Mouse (Mus musculus): ENCODE measurements around the gene Ahcyl2.

Ahcyl2 gene

GRCm38 (mm10) chr6:29853213-29853899, 85.5 kb downstream of the Ahcyl2 start:
- DNase-seq (ENCODE audit: low spot score), result peak; percentile 89

GRCm38 (mm10) chr6:29853900-29854390, 86.1 kb downstream of the Ahcyl2 start:
- no peak for DNase-seq (ENCODE audit: low spot score)

- DNase-seq (ENCODE audit: low spot score), result no peak
Measured at GRCm38 (mm10) chr6:29858619-29859018, 90.8 kb downstream of the Ahcyl2 start.

- no peak for DNase-seq (ENCODE audit: low spot score)
Measured at GRCm38 (mm10) chr6:29859344-29859743, 91.5 kb downstream of the Ahcyl2 start.

DNA sequence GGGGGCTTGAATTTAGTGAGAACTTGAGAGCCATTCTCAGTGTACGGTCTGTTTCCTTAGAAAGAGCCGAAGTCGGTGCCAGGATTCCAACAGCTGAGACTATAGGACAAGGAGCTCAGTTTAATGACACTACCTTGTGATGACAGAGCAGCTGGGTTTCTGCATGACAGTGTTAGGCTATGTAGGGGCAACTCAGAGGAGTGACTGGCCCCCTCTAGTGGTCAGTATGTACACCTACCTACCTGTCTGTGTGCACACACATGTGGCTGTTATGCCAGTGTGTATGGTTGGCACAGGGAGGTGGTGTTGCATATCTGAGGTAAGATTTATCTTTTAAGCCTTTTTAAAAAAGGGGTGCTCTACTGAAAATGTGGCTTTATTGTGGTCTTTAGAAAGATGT, 92.4 kb downstream of the Ahcyl2 start:
- peak; percentile 49 for DNase-seq (ENCODE audit: low spot score)

GRCm38 (mm10) chr6:29864926-29865325, 97.1 kb downstream of the Ahcyl2 start:
- DNase-seq (ENCODE audit: low spot score), result no peak

- DNase-seq (ENCODE audit: low spot score), result no peak
Measured at GRCm38 (mm10) chr6:29866935-29867724, 99.3 kb downstream of the Ahcyl2 start.

GRCm38 (mm10) chr6:29868341-29868895, 100.6 kb downstream of the Ahcyl2 start:
- no peak for DNase-seq (ENCODE audit: low spot score)

DNA sequence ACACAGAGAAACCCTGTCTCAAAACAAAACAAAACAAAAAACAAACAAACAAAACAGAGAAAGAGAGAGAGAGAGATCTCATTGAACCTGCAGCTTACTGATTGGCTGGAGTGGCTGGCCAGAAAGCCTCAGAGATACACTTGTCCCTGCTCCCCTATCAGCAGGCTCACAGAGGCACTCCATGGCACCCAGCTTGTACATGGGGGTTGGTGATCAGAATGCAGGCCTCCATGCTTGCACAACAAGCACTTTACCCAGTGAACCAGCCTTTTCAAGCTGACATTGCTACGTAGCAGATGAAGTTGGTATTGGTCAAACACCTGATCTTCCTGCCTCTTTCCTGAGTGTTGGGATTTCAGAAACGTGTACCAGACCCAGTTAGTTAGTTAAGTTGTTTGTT, 105.8 kb downstream of the Ahcyl2 start:
- DNase-seq (ENCODE audit: low spot score), result no peak

GRCm38 (mm10) chr6:29875576-29875975, 107.8 kb downstream of the Ahcyl2 start:
- DNase-seq (ENCODE audit: low spot score), result no peak

GRCm38 (mm10) chr6:29876782-29877181, 109.0 kb downstream of the Ahcyl2 start:
- DNase-seq (ENCODE audit: low spot score), result no peak

- no peak for DNase-seq (ENCODE audit: low spot score)
Measured at GRCm38 (mm10) chr6:29879579-29879978, 111.8 kb downstream of the Ahcyl2 start.

- no peak for DNase-seq (ENCODE audit: low spot score)
Measured at GRCm38 (mm10) chr6:29880796-29881195, 113.0 kb downstream of the Ahcyl2 start.

DNA sequence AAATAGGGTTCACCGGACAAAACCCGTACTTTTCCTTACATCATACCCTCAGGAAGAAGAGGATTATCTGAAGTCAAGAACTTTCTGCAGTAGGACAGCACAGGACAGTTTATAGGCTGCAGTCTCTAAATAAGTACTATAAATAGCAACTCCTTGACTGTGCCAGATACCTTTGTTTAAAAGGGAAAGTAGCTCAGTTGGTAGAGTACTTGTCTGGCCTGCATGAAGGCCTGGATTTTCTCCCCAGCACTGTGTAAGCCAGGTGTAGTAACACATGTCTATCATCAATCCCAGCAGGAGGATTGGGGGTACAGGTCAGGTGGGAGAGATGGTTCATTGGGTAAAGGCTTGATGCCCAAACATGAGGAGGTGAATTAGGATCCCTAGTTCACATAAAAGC, 114.1 kb downstream of the Ahcyl2 start:
- DNase-seq (ENCODE audit: low spot score), result no peak

GRCm38 (mm10) chr6:29882870-29883269, 115.1 kb downstream of the Ahcyl2 start:
- no peak for DNase-seq (ENCODE audit: low spot score)

DNA sequence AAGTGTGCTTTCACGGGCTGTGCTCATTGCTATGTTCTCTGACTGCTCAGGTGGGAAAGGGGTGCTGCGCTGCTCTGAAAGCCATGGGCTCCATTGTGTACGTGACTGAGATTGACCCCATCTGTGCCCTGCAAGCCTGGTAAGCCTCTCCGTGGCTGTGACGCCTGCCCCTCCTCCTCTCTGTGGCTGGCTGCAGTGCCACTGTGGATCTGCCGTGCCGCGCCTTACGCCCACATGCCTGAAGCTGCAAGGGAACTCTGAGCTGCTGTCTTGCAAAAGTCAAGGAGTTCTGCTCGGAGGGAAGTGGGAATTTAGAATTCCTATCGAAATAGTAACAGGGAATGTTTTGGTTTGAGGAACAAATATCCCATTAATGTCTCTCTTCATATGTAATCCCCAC, 123.3 kb downstream of the Ahcyl2 start:
- no peak for DNase-seq (ENCODE audit: low spot score)

DNA sequence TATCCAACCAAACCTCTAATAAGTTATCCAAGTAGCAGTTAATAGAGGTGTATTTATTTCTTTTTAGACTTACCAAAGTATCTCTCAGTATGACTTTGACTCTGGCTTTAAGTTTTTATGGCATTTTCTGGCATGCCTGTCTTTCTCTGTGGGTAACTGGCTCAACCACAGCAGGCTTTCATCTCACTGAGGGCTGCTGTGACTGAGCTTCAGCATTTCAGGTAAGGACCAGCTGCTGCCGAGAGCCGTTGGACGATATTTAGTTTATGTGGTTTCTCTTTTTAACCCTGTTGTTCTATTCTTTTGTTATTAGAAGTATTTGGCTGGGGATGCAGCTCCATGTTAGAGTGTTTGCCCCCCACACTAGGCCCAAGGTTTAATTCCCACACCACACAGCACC, 129.2 kb downstream of the Ahcyl2 start:
- no peak for DNase-seq (ENCODE audit: low spot score)

DNA sequence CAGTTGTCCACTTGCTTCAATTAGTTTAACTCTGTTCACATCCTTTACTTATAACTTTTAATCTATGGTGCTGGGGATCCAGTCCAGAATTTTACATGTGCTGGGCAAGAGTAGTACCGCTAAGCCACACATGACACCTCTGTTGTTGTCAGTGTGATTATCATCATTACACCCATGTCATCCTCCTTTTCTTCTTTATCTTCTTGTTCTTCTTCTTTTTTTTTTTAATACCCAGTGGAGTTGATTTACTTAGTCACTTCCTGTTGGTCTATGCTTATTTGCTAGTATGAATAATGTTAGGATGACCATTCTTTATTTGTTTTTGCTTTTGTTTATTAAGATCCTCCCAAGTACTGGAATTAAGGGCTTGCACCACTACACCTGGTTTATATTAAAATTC, 133.6 kb downstream of the Ahcyl2 start:
- no peak for DNase-seq (ENCODE audit: low spot score)

- no peak for DNase-seq (ENCODE audit: low spot score)
Measured at GRCm38 (mm10) chr6:29902256-29902655, 134.4 kb downstream of the Ahcyl2 start.

DNA sequence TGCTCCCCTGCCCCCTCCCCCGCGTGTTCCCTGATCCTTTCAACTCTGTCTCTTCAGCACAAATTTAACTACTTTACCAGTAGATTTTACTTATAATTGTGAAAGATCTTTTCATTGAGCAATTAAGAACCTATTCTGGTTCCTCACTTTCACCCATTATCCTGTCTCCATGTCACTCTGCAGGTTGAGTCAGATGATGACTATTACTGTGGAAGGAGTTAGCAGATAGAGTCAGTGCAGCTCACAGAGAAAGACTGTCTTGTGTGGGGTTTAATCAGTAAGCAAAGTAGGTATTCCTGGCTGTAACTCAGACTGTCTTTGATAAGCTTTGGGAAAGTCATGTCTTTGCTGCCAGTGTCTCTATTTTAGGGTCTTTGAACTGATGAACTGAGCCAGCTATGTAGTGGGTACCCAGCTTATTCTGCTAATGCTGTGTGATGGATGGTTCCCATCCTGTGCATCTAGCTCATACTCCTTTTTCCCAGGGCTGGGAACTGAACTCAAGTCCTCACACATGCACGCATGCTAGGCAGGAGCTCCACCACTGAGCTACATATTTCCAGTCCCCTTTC, 135.6 kb downstream of the Ahcyl2 start:
- no peak for DNase-seq (ENCODE audit: low spot score)

GRCm38 (mm10) chr6:29904281-29904680, 136.5 kb downstream of the Ahcyl2 start:
- no peak for DNase-seq (ENCODE audit: low spot score)

GRCm38 (mm10) chr6:29910631-29911030, 142.8 kb downstream of the Ahcyl2 start:
- no peak for DNase-seq (ENCODE audit: low spot score)

- DNase-seq (ENCODE audit: low spot score), result no peak
Measured at GRCm38 (mm10) chr6:29913673-29914072, 145.9 kb downstream of the Ahcyl2 start.

Measured in T-cell, adult 2 months (primary cell).